Mouse (Mus musculus): ENCODE data around the gene Kdm7a.

The Kdm7a gene

GRCm38 (mm10) chr6:39205650-39206580 is 674 bp downstream of the Kdm7a start:
- peak; percentile 46 for DNase-seq

- peak; percentile 38 for DNase-seq
Measured at GRCm38 (mm10) chr6:39205064-39205649, 1.4 kb downstream of the Kdm7a start.

- no peak for DNase-seq
Measured at GRCm38 (mm10) chr6:39204444-39204843, 2.1 kb downstream of the Kdm7a start.

- DNase-seq, result no peak
Measured at GRCm38 (mm10) chr6:39203236-39203635, 3.4 kb downstream of the Kdm7a start.

GRCm38 (mm10) chr6:39193006-39193405 is 13.6 kb downstream of the Kdm7a start:
- no peak for DNase-seq

- DNase-seq, result no peak
Measured at GRCm38 (mm10) chr6:39191518-39191917, 15.1 kb downstream of the Kdm7a start.

GRCm38 (mm10) chr6:39187227-39187626 is 19.4 kb downstream of the Kdm7a start:
- DNase-seq, result no peak

GRCm38 (mm10) chr6:39169089-39169488 is 37.5 kb downstream of the Kdm7a start:
- DNase-seq, result no peak

GRCm38 (mm10) chr6:39164891-39165290 is 41.7 kb downstream of the Kdm7a start:
- DNase-seq, result no peak

- DNase-seq, result no peak
Measured at GRCm38 (mm10) chr6:39161975-39162374, 44.6 kb downstream of the Kdm7a start.

- no peak for DNase-seq
Measured at GRCm38 (mm10) chr6:39146041-39146440, 60.5 kb downstream of the Kdm7a start.

- no peak for DNase-seq
Measured at GRCm38 (mm10) chr6:39132556-39132955, 74.0 kb downstream of the Kdm7a start.

- no peak for DNase-seq
Measured at GRCm38 (mm10) chr6:39131480-39131879, 75.1 kb downstream of the Kdm7a start.

GRCm38 (mm10) chr6:39124719-39125118 is 81.9 kb downstream of the Kdm7a start:
- no peak for DNase-seq

GRCm38 (mm10) chr6:39120685-39121084 is 85.9 kb downstream of the Kdm7a start:
- DNase-seq, result no peak

- DNase-seq, result no peak
Measured at GRCm38 (mm10) chr6:39118456-39118881, 88.1 kb downstream of the Kdm7a start.

- peak; percentile 30 for DNase-seq
Measured at GRCm38 (mm10) chr6:39117584-39118455, 88.8 kb downstream of the Kdm7a start, which contains the start of gene Parp12. Gene Parp12 (minus strand): TSS chr6:39118349.

- no peak for DNase-seq
Measured at GRCm38 (mm10) chr6:39115438-39115837, 91.2 kb downstream of the Kdm7a start.

- DNase-seq, result no peak
Measured at GRCm38 (mm10) chr6:39113141-39113540, 93.4 kb downstream of the Kdm7a start.

GRCm38 (mm10) chr6:39112701-39113100 is 93.9 kb downstream of the Kdm7a start:
- no peak for DNase-seq

- DNase-seq, result no peak
Measured at GRCm38 (mm10) chr6:39106812-39107211, 99.8 kb downstream of the Kdm7a start.

- no peak for DNase-seq
Measured at GRCm38 (mm10) chr6:39104631-39105030, 102.0 kb downstream of the Kdm7a start.

Measured in right cerebral cortex, adult 18-20 months (tissue).